Mouse (Mus musculus) erythroblast, embryonic 14.5 days (primary cell): ENCODE data around the gene Sar1b.

Experiments
- GATA1 ChIP-seq: IDR thresholded peaks from 2 replicates; pipeline ENCODE4 v1.6.1; 2012; ENCODE audit warnings: low read length, inconsistent platforms, mixed read lengths
- TAL1 ChIP-seq: IDR thresholded peaks from 3 replicates; pipeline ENCODE4 v1.6.1; 2012; ENCODE audit warnings: low read length, inconsistent platforms, mixed read lengths

- TF ChIP-seq GATA1 = no peak
- no peak for TF ChIP-seq TAL1
These were observed 468 bp downstream of the Sar1b start for GRCm38 (mm10) chr11:51763955-51764354.
